Mouse (Mus musculus) heart, embryonic 12.5 days (tissue): ENCODE measurements around the gene Klhl35. TPM values are rescaled to one million over a fixed set of nuclear protein-coding genes. Genes with fewer than 3 reads are reported as not detected.

Source experiments
- ATAC-seq: fragments of 200-750 bp; cut with Nextera tagmentation; 2 replicates; pipeline ENCODE4 v1.8.0; 2017; ENCODE audit warnings: moderate TSS enrichment, moderate library complexity; ENCODE audit not compliant: insufficient number of reproducible peaks, low FRiP score
- H3K27ac ChIP-seq: fragments of 300-500 bp; sonication (generic); 2 replicates; pipeline ENCODE4 v1.5.1; 2016; ENCODE audit warnings: mild to moderate bottlenecking, moderate library complexity; ENCODE audit not compliant: poor library complexity, severe bottlenecking
- H3K27me3 ChIP-seq: fragments of 300-500 bp; sonication (generic); replicated peaks from 2 replicates; pipeline ENCODE4 v1.6.1; 2016; ENCODE audit warnings: mild to moderate bottlenecking, moderate library complexity
- H3K36me3 ChIP-seq: fragments of 300-500 bp; sonication (generic); 2 replicates; pipeline ENCODE4 v1.6.1; 2016; ENCODE audit warnings: mild to moderate bottlenecking, moderate library complexity
- H3K4me1 ChIP-seq: fragments of 300-500 bp; sonication (generic); replicated peaks from 2 replicates; pipeline ENCODE4 v1.6.1; 2016; ENCODE audit warnings: mild to moderate bottlenecking
- H3K4me2 ChIP-seq: fragments of 300-500 bp; sonication (generic); 2 replicates; pipeline ENCODE4 v1.6.1; 2016; ENCODE audit warnings: mild to moderate bottlenecking, moderate library complexity
- H3K4me3 ChIP-seq: fragments of 300-500 bp; sonication (generic); 2 replicates; pipeline ENCODE4 v1.5.1; 2016; ENCODE audit warnings: mild to moderate bottlenecking
- H3K9ac ChIP-seq: fragments of 300-500 bp; sonication (generic); 2 replicates; pipeline ENCODE4 v1.6.1; 2016; ENCODE audit warnings: mild to moderate bottlenecking, moderate library complexity
- H3K9me3 ChIP-seq: fragments of 300-500 bp; sonication (generic); replicated peaks from 2 replicates; pipeline ENCODE4 v1.6.1; 2016; ENCODE audit warnings: mild to moderate bottlenecking, moderate library complexity
- WGBS: fragments of 180-500 bp; shearing (Covaris S2); methylation state at CpG from one replicate; pipeline ENCODE4 v1.1.7; 2016; 5-methylcytosine and 5-hydroxymethylcytosine counted together
- polyA plus RNA-seq: library from polyadenylated mRNA; unstranded; fragments of >200 nt; fragmentation: Nextera tagmentation; extraction: Ambion mirVana; gene quantifications from 2 replicates; pipeline ENCODE4 v1.2.1, GENCODE M21; 2016

Gene Klhl35
- polyA plus RNA-seq, 1 experiment from 2014 or later, result 1.3 TPM

GRCm38 (mm10) chr7:99473638-99474407, 8.0 kb downstream of the Klhl35 start:
- Histone ChIP-seq H3K27me3 (no peaks in the 10 kb centered on the region), H3K4me2 (no peak overlapping the region), H3K4me1 (peaks cover 21% of the 10 kb centered on the region), H3K27ac (no peak overlapping the region; the same call in 1 of the 2 replicates), H3K9ac (no peak overlapping the region), H3K4me3 (no peak overlapping the region), H3K36me3 (peaks cover 60% of the 10 kb centered on the region), H3K9me3 (no peaks in the 10 kb centered on the region)
- ATAC-seq, result 0 out of 2 replicates have a peak, but pooled peaks have one; percentile 23
- 80% methylated on average over 14 of the region's 14 CpGs for WGBS

GRCm38 (mm10) chr7:99474836-99475561, 9.2 kb downstream of the Klhl35 start:
- ATAC-seq, result peak; percentile 87
- WGBS, result 39% methylated on average over 12 of the region's 12 CpGs
- Histone ChIP-seq H3K9ac (peak overlapping the region; percentile 45; the same call in 1 of the 2 replicates), H3K4me1 (peaks cover 25% of the 10 kb centered on the region), H3K27me3 (no peaks in the 10 kb centered on the region), H3K4me2 (no peak overlapping the region), H3K27ac (peak overlapping the region; percentile 60), H3K9me3 (no peaks in the 10 kb centered on the region), H3K4me3 (no peak overlapping the region), H3K36me3 (peaks cover 71% of the 10 kb centered on the region)

GRCm38 (mm10) chr7:99475562-99475911, 9.7 kb downstream of the Klhl35 start:
- ATAC-seq, result no peak
- peaks cover 77% of the 10 kb centered on the region for H3K36me3 ChIP-seq
- no peak overlapping the region for H3K9ac ChIP-seq
- no peaks in the 10 kb centered on the region for H3K27me3 ChIP-seq
- H3K4me3 ChIP-seq, result no peak overlapping the region
- peaks cover 31% of the 10 kb centered on the region for H3K4me1 ChIP-seq
- no peaks in the 10 kb centered on the region for H3K9me3 ChIP-seq
- H3K4me2 ChIP-seq, result no peak overlapping the region
- 78% methylated on average over 2 of the region's 2 CpGs for WGBS
- peak overlapping the region; percentile 60; the same call in 1 of the 2 replicates for H3K27ac ChIP-seq

GRCm38 (mm10) chr7:99476558-99477114, 10.8 kb downstream of the Klhl35 start:
- no peaks in the 10 kb centered on the region for H3K27me3 ChIP-seq
- H3K4me2 ChIP-seq, result no peak overlapping the region
- H3K4me1 ChIP-seq, result peaks cover 42% of the 10 kb centered on the region
- 35% methylated on average over 3 of the region's 3 CpGs for WGBS
- H3K9ac ChIP-seq, result no peak overlapping the region
- H3K4me3 ChIP-seq, result no peak overlapping the region
- H3K36me3 ChIP-seq, result peaks cover 85% of the 10 kb centered on the region
- ATAC-seq, result no peak
- H3K27ac ChIP-seq, result no peak overlapping the region
- no peaks in the 10 kb centered on the region for H3K9me3 ChIP-seq

GRCm38 (mm10) chr7:99477235-99477634, 11.4 kb downstream of the Klhl35 start:
- H3K4me2 ChIP-seq, result no peak overlapping the region
- H3K9ac ChIP-seq, result no peak overlapping the region
- H3K4me1 ChIP-seq, result peaks cover 47% of the 10 kb centered on the region
- H3K9me3 ChIP-seq, result no peaks in the 10 kb centered on the region
- no peak for ATAC-seq
- 90% methylated on average over 5 of the region's 5 CpGs for WGBS
- H3K36me3 ChIP-seq, result peaks cover 85% of the 10 kb centered on the region
- no peaks in the 10 kb centered on the region for H3K27me3 ChIP-seq
- H3K4me3 ChIP-seq, result no peak overlapping the region
- H3K27ac ChIP-seq, result no peak overlapping the region

GRCm38 (mm10) chr7:99482637-99483036, 16.8 kb downstream of the Klhl35 start:
- Histone ChIP-seq H3K27me3 (no peaks in the 10 kb centered on the region), H3K4me1 (peaks cover 42% of the 10 kb centered on the region), H3K27ac (peak overlapping the region; percentile 83), H3K9me3 (no peaks in the 10 kb centered on the region), H3K4me2 (peak overlapping the region; percentile 96), H3K36me3 (peaks cover 48% of the 10 kb centered on the region), H3K9ac (peak overlapping the region; percentile 89), H3K4me3 (peak overlapping the region; percentile 75)
- ATAC-seq, result no peak
- 0% methylated on average over 6 of the region's 6 CpGs for WGBS

- no peaks in the 10 kb centered on the region for H3K9me3 ChIP-seq
- H3K27me3 ChIP-seq, result no peaks in the 10 kb centered on the region
- WGBS, result under 1% methylated on average over 45 of the region's 45 CpGs
- peak within 1 kb of the TSS; percentile 75 for H3K4me3 ChIP-seq
- peak within 1 kb of the TSS; percentile 96 for H3K4me2 ChIP-seq
- peak within 1 kb of the TSS; percentile 89 for H3K9ac ChIP-seq
- peak within 1 kb of the TSS; percentile 83 for H3K27ac ChIP-seq
- ATAC-seq, result peak; percentile 96
- peaks cover 41% of the 10 kb centered on the region for H3K36me3 ChIP-seq
- H3K4me1 ChIP-seq, result peaks cover 42% of the 10 kb centered on the region
Measured at GRCm38 (mm10) chr7:99483271-99483923, 17.6 kb downstream of the Klhl35 start, which contains the start of gene Rps3. TSS of gene Rps3 (minus strand) at chr7:99483738.

- H3K9ac ChIP-seq, result no peak overlapping the region
- no peaks in the 10 kb centered on the region for H3K9me3 ChIP-seq
- H3K4me2 ChIP-seq, result peak overlapping the region; percentile 51
- H3K36me3 ChIP-seq, result peaks cover 35% of the 10 kb centered on the region
- peak overlapping the region; percentile 10 for H3K27ac ChIP-seq
- ATAC-seq, result no peak
- WGBS, result 41% methylated on average over 8 of the region's 8 CpGs
- H3K4me1 ChIP-seq, result peaks cover 41% of the 10 kb centered on the region
- no peaks in the 10 kb centered on the region for H3K27me3 ChIP-seq
- H3K4me3 ChIP-seq, result peak overlapping the region; percentile 75; the same call in 1 of the 2 replicates
Measured at GRCm38 (mm10) chr7:99483924-99484319, 18.1 kb downstream of the Klhl35 start.

GRCm38 (mm10) chr7:99484679-99485078, 18.9 kb downstream of the Klhl35 start:
- ATAC-seq, result no peak
- WGBS, result 63% methylated on average over 1 of the region's 1 CpGs
- Histone ChIP-seq H3K4me3 (no peak overlapping the region), H3K9ac (no peak overlapping the region), H3K27ac (peak overlapping the region; percentile 8; the same call in 1 of the 2 replicates), H3K4me2 (no peak overlapping the region), H3K27me3 (no peaks in the 10 kb centered on the region), H3K36me3 (peaks cover 28% of the 10 kb centered on the region), H3K4me1 (peaks cover 39% of the 10 kb centered on the region), H3K9me3 (no peaks in the 10 kb centered on the region)

GRCm38 (mm10) chr7:99489708-99490107, 23.9 kb downstream of the Klhl35 start:
- Histone ChIP-seq H3K4me1 (0 out of 2 replicates have a peak, but pooled peaks cover 4% of the 10 kb centered on the region), H3K9ac (no peak overlapping the region), H3K36me3 (no peaks in the 10 kb centered on the region), H3K27me3 (no peaks in the 10 kb centered on the region), H3K4me3 (no peak overlapping the region), H3K9me3 (peaks cover 8% of the 10 kb centered on the region), H3K4me2 (no peak overlapping the region), H3K27ac (no peak overlapping the region)
- 79% methylated on average over 5 of the region's 5 CpGs for WGBS
- no peak for ATAC-seq
